Mouse (Mus musculus): ENCODE measurements around the gene Zfp503. TPM values are rescaled to one million over a fixed set of nuclear protein-coding genes. Genes with fewer than 3 reads are reported as not detected.

Zfp503 gene
- polyA plus RNA-seq, 2 experiments from 2014 or later, result not detected

DNA sequence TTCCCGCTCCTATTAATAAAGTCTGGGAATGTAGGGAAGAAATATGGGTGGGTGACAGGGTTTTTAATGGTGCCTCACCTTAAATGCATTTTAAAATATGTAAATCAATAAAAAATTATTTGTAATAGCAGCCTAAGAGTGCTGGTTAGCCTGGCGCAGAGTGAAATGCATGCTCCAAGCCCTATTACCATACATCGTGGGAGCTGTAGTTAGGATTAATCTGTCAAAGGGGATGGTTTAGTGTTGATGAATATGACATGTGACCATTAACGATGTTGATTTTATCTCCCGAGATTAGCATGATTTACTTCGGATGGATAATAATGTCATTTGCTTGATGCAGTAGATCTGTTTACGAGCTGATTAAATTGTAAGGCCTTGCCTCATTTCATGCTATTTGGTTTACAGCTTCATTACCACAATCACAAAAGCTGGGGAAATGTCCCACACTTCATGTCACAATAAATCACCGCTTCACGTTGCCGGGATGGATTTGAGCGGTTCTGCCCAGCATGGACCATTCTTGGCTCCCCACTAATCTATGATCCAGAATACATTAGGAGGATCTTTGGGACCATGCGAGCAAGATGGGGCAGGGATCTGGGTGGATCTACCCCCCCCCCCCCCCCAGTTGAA, 21.9 kb downstream of the Zfp503 start:
- ATAC-seq, result no peak

GRCm38 (mm10) chr14:21966276-21966675, 23.1 kb downstream of the Zfp503 start:
- no peak for ATAC-seq

GRCm38 (mm10) chr14:21962381-21963050, 26.9 kb downstream of the Zfp503 start:
- ATAC-seq, result no peak

GRCm38 (mm10) chr14:21959243-21959642, 30.2 kb downstream of the Zfp503 start:
- no peak for ATAC-seq

- no peak for ATAC-seq
Measured at GRCm38 (mm10) chr14:21958643-21959042, 30.8 kb downstream of the Zfp503 start.

- no peak for ATAC-seq
Measured at GRCm38 (mm10) chr14:21952541-21952940, 36.9 kb downstream of the Zfp503 start.

DNA sequence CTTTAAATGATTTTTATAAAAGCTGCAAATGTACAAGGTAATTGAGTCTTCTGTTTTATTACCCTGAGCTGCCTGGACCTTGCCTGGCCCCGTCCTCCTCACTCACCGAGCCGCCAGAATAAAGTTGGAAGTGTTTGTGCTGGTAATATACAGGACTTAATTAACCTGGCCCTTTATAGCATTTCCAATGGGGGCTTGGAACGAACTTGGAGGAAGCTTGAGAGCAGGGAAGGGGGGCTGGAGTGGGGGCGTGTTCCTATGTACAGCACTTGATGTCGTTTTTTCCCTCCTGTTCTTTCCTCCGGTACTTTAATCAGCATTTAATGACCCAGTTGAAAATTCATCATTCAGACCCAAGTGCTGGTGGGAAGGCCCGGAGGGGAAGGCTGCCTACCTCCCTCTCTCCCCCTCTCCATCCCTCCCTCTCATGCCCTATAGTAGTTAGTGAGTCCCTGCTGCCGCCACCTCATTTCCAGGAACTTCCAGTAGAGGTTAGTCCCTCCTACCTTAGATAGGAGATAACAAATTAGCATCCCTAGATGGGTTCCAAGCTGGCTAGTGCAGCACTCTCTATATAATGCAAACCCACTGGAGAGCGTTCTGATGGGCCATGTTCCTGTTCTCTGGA, 37.4 kb downstream of the Zfp503 start:
- ATAC-seq, result no peak

DNA sequence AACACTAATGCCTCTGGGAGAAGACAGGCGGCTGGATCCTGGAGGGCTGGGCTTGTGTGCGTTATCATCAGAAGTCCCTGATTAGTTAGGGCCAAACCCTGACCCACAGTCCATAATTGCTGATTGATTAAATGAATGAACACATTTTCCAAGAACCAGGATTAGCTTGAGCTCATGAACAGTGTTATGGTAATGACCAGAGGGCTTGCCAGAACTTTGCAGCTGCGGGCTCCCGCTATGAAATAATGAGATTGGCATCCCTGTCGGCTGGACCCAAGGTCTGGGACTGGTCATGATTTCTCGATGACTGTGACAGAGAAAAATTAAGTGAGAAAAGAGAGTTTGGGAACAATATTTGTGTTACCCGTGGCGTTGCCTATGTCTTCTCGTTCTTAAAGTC, 44.5 kb downstream of the Zfp503 start:
- ATAC-seq, result no peak

GRCm38 (mm10) chr14:21941581-21941980, 47.8 kb downstream of the Zfp503 start:
- ATAC-seq, result no peak

DNA sequence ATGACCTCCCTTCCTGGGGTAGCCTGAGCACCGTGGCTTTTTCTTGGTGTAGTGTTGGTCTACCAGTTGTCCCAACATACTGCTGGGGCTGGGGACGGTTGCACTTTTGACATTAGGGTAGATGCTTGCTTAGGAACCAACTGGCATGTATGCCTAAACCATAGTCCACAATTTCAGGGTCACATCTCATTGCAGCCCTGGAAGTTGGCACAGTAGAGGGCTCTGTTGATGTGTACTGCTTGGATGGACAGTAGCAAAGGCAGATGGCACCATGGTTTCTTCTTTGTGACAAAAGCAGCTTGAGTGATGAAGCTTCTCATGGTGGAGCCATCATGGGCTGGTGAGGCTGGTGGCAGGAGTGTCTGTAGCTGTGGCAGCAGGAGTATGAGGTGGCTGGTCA, 52.3 kb downstream of the Zfp503 start:
- no peak for ATAC-seq

- no peak for ATAC-seq
Measured at GRCm38 (mm10) chr14:21936102-21936630, 53.2 kb downstream of the Zfp503 start.

Other genes with a start within 250 kb of the Zfp503 start
- gene Samd8, start 239.1 kb downstream of the Zfp503 start, polyA plus RNA-seq (2017; shearing (Covaris generic)), result 1 to 10 TPM; 4.0 to 5.1 TPM
- gene Dusp13, start 238.4 kb downstream of the Zfp503 start, polyA plus RNA-seq (2017; shearing (Covaris generic)), result not detected
- gene Vdac2, start 164.4 kb downstream of the Zfp503 start, polyA plus RNA-seq (2017; shearing (Covaris generic)), result 100 to 1,000 TPM; 247 to 248 TPM
- gene Comtd1, start 140.6 kb downstream of the Zfp503 start, polyA plus RNA-seq (2017; shearing (Covaris generic)), result 10 to 100 TPM; 17.4 to 27.6 TPM
- gene Lrmda, start 30.1 kb upstream of the Zfp503 start, polyA plus RNA-seq (2017; shearing (Covaris generic)), result not detected

Measured in activated CD4-positive, CD25-positive, alpha-beta regulatory T cell, adult 4 months (primary cell).